Comparison of ENCODE assay signal across 8 mouse cellular contexts in the genomic region with DNA sequence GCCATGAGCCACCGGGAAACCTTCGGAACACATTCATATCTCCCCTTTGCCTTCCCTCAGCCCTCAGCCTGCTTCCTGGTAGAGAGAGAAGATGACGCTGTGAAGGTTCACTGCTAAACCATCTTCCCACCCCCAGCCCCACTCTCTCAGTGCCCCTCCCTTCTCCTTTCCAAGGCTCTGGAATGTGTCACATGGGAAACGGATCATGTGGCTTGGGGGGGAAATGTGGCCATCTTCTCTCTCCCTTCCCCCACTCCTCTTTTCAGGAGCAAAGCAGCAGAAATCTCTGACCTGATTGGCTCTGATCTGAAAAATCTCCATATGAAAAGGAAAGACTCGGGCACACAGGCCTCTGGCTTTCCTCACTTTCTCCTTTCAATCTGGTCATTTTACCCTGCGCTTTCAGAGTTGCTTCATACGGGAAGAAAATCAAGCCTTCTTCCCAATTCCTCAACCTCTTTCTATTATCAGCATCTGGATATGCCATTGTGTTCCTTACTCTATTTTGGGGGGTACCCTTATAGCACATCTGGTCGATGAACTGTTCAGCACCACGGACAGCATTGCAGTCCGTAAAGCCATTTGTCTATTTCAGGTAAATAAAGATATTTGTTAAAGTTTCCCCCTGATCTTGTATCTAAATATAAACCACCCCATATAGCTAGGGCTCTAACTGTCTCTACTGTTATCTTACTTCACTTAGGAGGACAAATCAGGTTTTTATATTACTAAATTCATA. TPM values are rescaled to one million over a fixed set of nuclear protein-coding genes. Genes with fewer than 3 reads are reported as not detected.
DNase-seq lines count a peak whose midpoint lies in the region; ATAC-seq and TF ChIP-seq lines count a peak whose summit lies in the region.

No protein-coding gene starts in this region.

- no peaks in the 10 kb centered on the region for H3K9me3 ChIP-seq in forebrain, embryonic 14.5 days (replicated peaks; ENCODE audit: control insufficient read depth, low read length)
- no peaks in the 10 kb centered on the region for H3K9me3 ChIP-seq in midbrain, embryonic 12.5 days
- H3K9me3 ChIP-seq in stomach, postnatal 0 days (ENCODE audit: control insufficient read depth, low read length) = no peaks in the 10 kb centered on the region

- H3K4me1 ChIP-seq in kidney, adult 2 months (ENCODE audit: control insufficient read depth, insufficient read depth, low read length) = no peaks in the 10 kb centered on the region
- peaks cover 30% of the 10 kb centered on the region for H3K4me1 ChIP-seq in forebrain, embryonic 14.5 days (ENCODE audit: control insufficient read depth, insufficient read depth, low read length)
- peaks cover 45% of the 10 kb centered on the region for H3K4me1 ChIP-seq in midbrain, embryonic 12.5 days
- no peaks in the 10 kb centered on the region for H3K4me1 ChIP-seq in stomach, postnatal 0 days (replicated peaks; ENCODE audit: control insufficient read depth, insufficient read depth)

- TF ChIP-seq EP300 in stomach, postnatal 0 days (optimal IDR thresholded peaks at IDR 0.05) = no peak

- peak overlapping the region; percentile 75 for H3K9ac ChIP-seq in forebrain, embryonic 14.5 days (ENCODE audit: low read length)
- peak overlapping the region; percentile 73 for H3K9ac ChIP-seq in midbrain, embryonic 12.5 days (replicated peaks)
- H3K9ac ChIP-seq in stomach, postnatal 0 days (ENCODE audit: low read length) = no peak overlapping the region

- peak overlapping the region; percentile 7; the same call in 1 of the 2 replicates for H3K4me3 ChIP-seq in kidney, adult 2 months (ENCODE audit: insufficient read depth, low read depth, low read length)
- peak overlapping the region; percentile 50 for H3K4me3 ChIP-seq in forebrain, embryonic 14.5 days (ENCODE audit: low read depth, low read length)
- peak overlapping the region; percentile 51 for H3K4me3 ChIP-seq in midbrain, embryonic 12.5 days
- H3K4me3 ChIP-seq in stomach, postnatal 0 days (ENCODE audit: low read depth, low read length) = 0 out of 2 replicates have a peak overlapping the region, but pooled peaks have one; percentile 6

- no peaks in the 10 kb centered on the region for H3K27me3 ChIP-seq in kidney, adult 2 months (replicated peaks; ENCODE audit: control insufficient read depth, insufficient read depth, low read length)
- no peaks in the 10 kb centered on the region for H3K27me3 ChIP-seq in forebrain, embryonic 14.5 days (replicated peaks; ENCODE audit: control insufficient read depth, insufficient read depth, low read length)
- H3K27me3 ChIP-seq in midbrain, embryonic 12.5 days = no peaks in the 10 kb centered on the region
- H3K27me3 ChIP-seq in stomach, postnatal 0 days (ENCODE audit: control insufficient read depth, insufficient read depth, low read length) = no peaks in the 10 kb centered on the region

- no peak for TF ChIP-seq CTCF in kidney, adult 2 months (conservative IDR thresholded peaks at IDR 0.05; ENCODE audit: insufficient read depth, insufficient read length, low read depth, low read length)
- TF ChIP-seq CTCF in stomach, postnatal 0 days (IDR thresholded peaks at IDR 0.05; ENCODE audit: low read depth) = no peak

- no peak for TF ChIP-seq POLR2A in kidney, adult 2 months (IDR thresholded peaks at IDR 0.05; ENCODE audit: low read depth, low read length)

- H3K4me2 ChIP-seq in forebrain, embryonic 14.5 days (ENCODE audit: low read length) = peak overlapping the region; percentile 52
- peak overlapping the region; percentile 72 for H3K4me2 ChIP-seq in midbrain, embryonic 12.5 days (replicated peaks)
- H3K4me2 ChIP-seq in stomach, postnatal 0 days (replicated peaks; ENCODE audit: low read depth) = peak overlapping the region; percentile 25

- no peaks in the 10 kb centered on the region for H3K36me3 ChIP-seq in kidney, adult 2 months (ENCODE audit: control insufficient read depth, insufficient read depth, low read length)
- 0 out of 2 replicates have a peak, but pooled peaks cover 2% of the 10 kb centered on the region for H3K36me3 ChIP-seq in forebrain, embryonic 14.5 days (ENCODE audit: control insufficient read depth, insufficient read depth, low read length)
- H3K36me3 ChIP-seq in midbrain, embryonic 12.5 days = peaks cover 7% of the 10 kb centered on the region; the same call in 1 of the 2 replicates
- no peaks in the 10 kb centered on the region for H3K36me3 ChIP-seq in stomach, postnatal 0 days (ENCODE audit: control insufficient read depth, insufficient read depth, low read length)

- WGBS in kidney, adult 2 months = 20% methylated on average over 10 of the region's 10 CpGs
- WGBS in forebrain, embryonic 14.5 days = under 1% methylated on average over 10 of the region's 10 CpGs
- under 1% methylated on average over 10 of the region's 10 CpGs for WGBS in midbrain, embryonic 12.5 days
- WGBS in stomach, postnatal 0 days = 8% methylated on average over 10 of the region's 10 CpGs

- ATAC-seq in forebrain, embryonic 14.5 days = peak; percentile 93
- ATAC-seq in midbrain, embryonic 12.5 days (ENCODE audit: low FRiP score, low read depth) = peak; percentile 90
- ATAC-seq in stomach, postnatal 0 days (ENCODE audit: low FRiP score, low TSS enrichment) = no peak; the same call in 1 of the 2 replicates
- ATAC-seq in granulocyte monocyte progenitor cell, adult 5-6 weeks (replicated peaks; ENCODE audit: poor library complexity, severe bottlenecking) = no peak

- peak; percentile 17 for DNase-seq in kidney, adult 2 months
- DNase-seq in kidney, adult 8-10 months = no peak
- peak; percentile 81 for DNase-seq in cerebellum, adult 11 months
- peak; percentile 98 for DNase-seq in forebrain, embryonic 14.5 days (ENCODE audit: low spot score)
- peak; percentile 87 to 93 for DNase-seq in layer of hippocampus, adult 18-20 months (ENCODE audit: low spot score in 2 of 2)
- DNase-seq in stomach, postnatal 0 days (ENCODE audit: low spot score) = peak; percentile 29

- no peak overlapping the region for H3K27ac ChIP-seq in kidney, adult 2 months (ENCODE audit: insufficient read depth, low read depth, low read length)
- H3K27ac ChIP-seq in forebrain, embryonic 14.5 days (ENCODE audit: low read depth, low read length) = peak overlapping the region; percentile 85
- peak overlapping the region; percentile 93 for H3K27ac ChIP-seq in midbrain, embryonic 12.5 days (replicated peaks)
- no peak overlapping the region for H3K27ac ChIP-seq in stomach, postnatal 0 days (replicated peaks)

RNA-seq across cellular contexts. Expression of a gene that starts 10.5 kb away (rescaled TPM):
- polyA plus RNA-seq in kidney, adult 2 months (2012; rRNA removed) = 6.4 and 7.9 TPM in 2 replicates
- 42.4 and 46.2 TPM in 2 replicates for polyA plus RNA-seq in forebrain, embryonic 14.5 days (2014; fragmentation: Nextera tagmentation; extraction: Ambion mirVana)
- total RNA-seq in layer of hippocampus, adult 18-20 months (2021) = 10 to 100 TPM; 26.2 to 28.1 TPM
- polyA plus RNA-seq in midbrain, embryonic 12.5 days (2016; fragmentation: Nextera tagmentation; extraction: Ambion mirVana) = 42.4 and 42.7 TPM in 2 replicates
- 6.6 and 6.9 TPM in 2 replicates for polyA plus RNA-seq in stomach, postnatal 0 days (2015; fragmentation: Nextera tagmentation; extraction: Ambion mirVana)
- total RNA-seq in granulocyte monocyte progenitor cell, adult 5-6 weeks (2014; fragmentation: Nextera tagmentation) = 14.1 and 16.7 TPM in 2 replicates
- total RNA-seq in granulocyte monocyte progenitor cell, adult 5-6 weeks (2017) = 6.6 TPM in 2 replicates

RNA-seq across cellular contexts. Expression of a gene that starts 32.3 kb away (rescaled TPM):
- polyA plus RNA-seq in kidney, adult 2 months (2012; rRNA removed) = 15.9 and 17.1 TPM in 2 replicates
- 58.8 and 63.3 TPM in 2 replicates for polyA plus RNA-seq in forebrain, embryonic 14.5 days (2014; fragmentation: Nextera tagmentation; extraction: Ambion mirVana)
- total RNA-seq in layer of hippocampus, adult 18-20 months (2021) = 10 to 100 TPM; 46.0 to 48.2 TPM
- polyA plus RNA-seq in midbrain, embryonic 12.5 days (2016; fragmentation: Nextera tagmentation; extraction: Ambion mirVana) = 28.3 and 30.0 TPM in 2 replicates
- 11.7 and 14.4 TPM in 2 replicates for polyA plus RNA-seq in stomach, postnatal 0 days (2015; fragmentation: Nextera tagmentation; extraction: Ambion mirVana)
- total RNA-seq in granulocyte monocyte progenitor cell, adult 5-6 weeks (2014; fragmentation: Nextera tagmentation) = 16.9 and 18.1 TPM in 2 replicates
- total RNA-seq in granulocyte monocyte progenitor cell, adult 5-6 weeks (2017) = 38.5 and 38.7 TPM in 2 replicates

RNA-seq across cellular contexts. Expression of a gene that starts 57.9 kb away (rescaled TPM):
- polyA plus RNA-seq in kidney, adult 2 months (2012; rRNA removed) = 20.4 and 26.1 TPM in 2 replicates
- 1.8 and 2.9 TPM in 2 replicates for polyA plus RNA-seq in forebrain, embryonic 14.5 days (2014; fragmentation: Nextera tagmentation; extraction: Ambion mirVana)
- 10 to 100 TPM; 47.3 to 48.1 TPM for total RNA-seq in layer of hippocampus, adult 18-20 months (2021)
- polyA plus RNA-seq in midbrain, embryonic 12.5 days (2016; fragmentation: Nextera tagmentation; extraction: Ambion mirVana) = 2.5 and 2.9 TPM in 2 replicates
- polyA plus RNA-seq in stomach, postnatal 0 days (2015; fragmentation: Nextera tagmentation; extraction: Ambion mirVana) = 4.3 and 4.7 TPM in 2 replicates
- total RNA-seq in granulocyte monocyte progenitor cell, adult 5-6 weeks (2014; fragmentation: Nextera tagmentation) = 2.5 and 5.7 TPM in 2 replicates
- 2.8 and 5.6 TPM in 2 replicates for total RNA-seq in granulocyte monocyte progenitor cell, adult 5-6 weeks (2017)

Comparison
In these comparisons a context has a peak if more than half of its experiments do, and no peak if none do; other contexts are left out.
1. DNase-seq: peak in kidney, adult 2 months (single experiment), cerebellum, adult 11 months (single experiment), forebrain, embryonic 14.5 days (single experiment), layer of hippocampus, adult 18-20 months (2 of 2) and stomach, postnatal 0 days (single experiment); none in kidney, adult 8-10 months (0 of 2).
2. H3K27ac ChIP-seq: peak in forebrain, embryonic 14.5 days (single experiment) and midbrain, embryonic 12.5 days (single experiment); none in kidney, adult 2 months (single experiment) and stomach, postnatal 0 days (single experiment).
3. ATAC-seq: peak in forebrain, embryonic 14.5 days (single experiment) and midbrain, embryonic 12.5 days (single experiment); none in stomach, postnatal 0 days (single experiment) and granulocyte monocyte progenitor cell, adult 5-6 weeks (single experiment).
4. Peak in every context shown above with its lines, with median percentiles within 50 percentile points of each other: H3K4me3 ChIP-seq and H3K4me2 ChIP-seq.